Mouse (Mus musculus) embryonic fibroblast, embryonic 13.5 days (primary cell): ENCODE data around the gene Lgr5.

Experiments used
- CTCF ChIP-seq: IDR thresholded peaks from 2 replicates; pipeline ENCODE4 v1.5.1; 2011; ENCODE audit warnings: mild to moderate bottlenecking, control low read depth, low read length, moderate library complexity, borderline replicate concordance; ENCODE audit not compliant: insufficient read depth
- POLR2A ChIP-seq: IDR thresholded peaks from 2 replicates; pipeline ENCODE4 v1.6.1; 2011; ENCODE audit warnings: low read depth, mild to moderate bottlenecking, control low read depth, low read length, moderate library complexity

- TF ChIP-seq CTCF = no peak
- no peak for TF ChIP-seq POLR2A
Measured at GRCm38 (mm10) chr10:115475000-115475550, 112.5 kb downstream of the Lgr5 start.
